Mouse (Mus musculus) bone marrow macrophage, adult 2 months (primary cell): ENCODE results near the gene Actb.

Experiments used
- CTCF ChIP-seq: IDR thresholded peaks from 2 replicates; pipeline ENCODE4 v1.5.1; 2012; ENCODE audit warnings: low read depth, mild to moderate bottlenecking, low read length, moderate library complexity
- POLR2A ChIP-seq: IDR thresholded peaks from 2 replicates; pipeline ENCODE4 v1.6.1; 2012; ENCODE audit warnings: mild to moderate bottlenecking, low read depth, low read length, borderline replicate concordance

GRCm38 (mm10) chr5:142936336-142936719 lies 29.8 kb upstream of the Actb start:
- TF ChIP-seq CTCF (peak; percentile 93), POLR2A (no peak)
